Mouse (Mus musculus): Measurements from ENCODE around the gene Myo16.

Gene Myo16

GRCm38 (mm10) chr8:10175976-10176375, 22.3 kb downstream of the Myo16 start:
- DNase-seq (ENCODE audit: low spot score), result no peak

- no peak for DNase-seq (ENCODE audit: low spot score)
Observed at GRCm38 (mm10) chr8:10177131-10177530, 23.4 kb downstream of the Myo16 start.

GRCm38 (mm10) chr8:10178986-10179385, 25.3 kb downstream of the Myo16 start:
- DNase-seq (ENCODE audit: low spot score), result no peak

GRCm38 (mm10) chr8:10190607-10191006, 36.9 kb downstream of the Myo16 start:
- DNase-seq (ENCODE audit: low spot score), result no peak

GRCm38 (mm10) chr8:10198164-10198563, 44.5 kb downstream of the Myo16 start:
- no peak for DNase-seq (ENCODE audit: low spot score)

- no peak for DNase-seq (ENCODE audit: low spot score)
Observed at GRCm38 (mm10) chr8:10199301-10199700, 45.6 kb downstream of the Myo16 start.

- no peak for DNase-seq (ENCODE audit: low spot score)
Observed at GRCm38 (mm10) chr8:10200042-10200441, 46.3 kb downstream of the Myo16 start.

DNA sequence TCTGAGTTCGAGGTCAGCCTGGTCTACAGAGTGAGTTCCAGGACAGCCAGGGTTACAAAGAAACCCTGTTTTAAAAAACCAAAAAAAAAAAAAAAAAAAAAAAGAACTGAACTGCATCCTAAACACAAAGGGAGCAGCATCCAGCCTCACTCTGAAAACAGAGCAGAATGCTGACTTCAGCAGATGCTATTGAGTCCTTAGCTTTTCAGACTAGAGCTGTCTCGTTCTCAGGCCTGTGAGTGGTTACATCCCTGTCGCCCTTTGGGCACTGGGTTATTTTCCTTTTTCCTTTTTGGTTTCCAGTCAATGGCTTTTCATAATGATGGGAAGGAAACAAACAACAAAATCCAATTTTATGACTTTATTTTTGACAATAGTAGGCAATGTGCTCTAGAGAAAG, 61.3 kb downstream of the Myo16 start:
- DNase-seq (ENCODE audit: low spot score), result no peak

- no peak for DNase-seq (ENCODE audit: low spot score)
Observed at GRCm38 (mm10) chr8:10219761-10220276, 66.1 kb downstream of the Myo16 start.

DNA sequence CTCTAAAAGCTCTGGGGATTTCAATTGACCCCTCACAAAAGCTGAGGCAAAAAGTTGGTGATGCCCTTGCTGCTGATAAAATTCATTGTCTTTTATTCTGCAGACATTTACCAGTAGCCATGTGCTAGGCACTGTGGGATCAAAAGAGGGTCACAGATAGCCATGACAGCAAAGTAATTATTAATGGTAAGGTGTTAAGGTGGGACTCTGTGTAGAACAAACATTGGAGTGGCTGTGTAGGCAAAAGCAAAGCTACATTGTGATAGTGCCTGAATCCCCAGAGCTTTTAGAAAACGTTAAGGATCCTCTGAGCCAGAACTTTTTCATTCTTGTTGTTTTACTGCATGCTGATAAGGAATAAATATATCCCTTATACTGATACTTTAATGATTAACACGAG, 69.1 kb downstream of the Myo16 start:
- DNase-seq (ENCODE audit: low spot score), result no peak

- no peak for DNase-seq (ENCODE audit: low spot score)
Observed at GRCm38 (mm10) chr8:10223528-10224194, 70.0 kb downstream of the Myo16 start.

DNA sequence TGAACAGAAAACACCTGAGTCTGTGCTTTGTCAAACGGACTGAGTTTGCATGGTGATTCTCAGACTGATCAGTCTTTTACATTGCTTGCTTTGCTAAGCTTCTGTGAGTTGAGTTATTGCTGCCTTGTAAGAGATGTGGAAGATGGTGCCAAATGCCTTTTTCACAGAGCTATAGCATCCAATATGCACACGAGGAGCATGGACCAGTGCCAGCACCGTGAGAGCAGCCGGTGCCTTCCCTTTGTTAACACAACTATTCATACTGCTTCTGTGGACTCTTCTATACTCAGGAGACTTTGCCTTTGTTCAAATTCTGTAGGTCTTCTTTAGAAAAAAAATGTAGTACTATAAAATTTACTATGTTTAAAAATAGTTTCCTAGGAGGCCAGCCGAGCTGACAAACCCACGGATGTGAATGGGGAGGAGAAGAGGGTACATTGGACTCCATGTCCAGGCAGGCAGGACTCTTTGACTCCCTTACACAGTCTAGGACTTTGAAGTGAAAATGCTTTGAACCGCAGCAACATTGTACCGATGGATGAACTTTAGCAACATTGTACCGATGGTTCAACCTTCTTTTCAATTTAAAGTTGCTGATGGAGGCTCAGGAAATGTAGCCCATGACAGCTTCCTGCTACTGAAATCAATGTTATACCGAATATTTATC, 70.7 kb downstream of the Myo16 start:
- DNase-seq (ENCODE audit: low spot score), result no peak

DNA sequence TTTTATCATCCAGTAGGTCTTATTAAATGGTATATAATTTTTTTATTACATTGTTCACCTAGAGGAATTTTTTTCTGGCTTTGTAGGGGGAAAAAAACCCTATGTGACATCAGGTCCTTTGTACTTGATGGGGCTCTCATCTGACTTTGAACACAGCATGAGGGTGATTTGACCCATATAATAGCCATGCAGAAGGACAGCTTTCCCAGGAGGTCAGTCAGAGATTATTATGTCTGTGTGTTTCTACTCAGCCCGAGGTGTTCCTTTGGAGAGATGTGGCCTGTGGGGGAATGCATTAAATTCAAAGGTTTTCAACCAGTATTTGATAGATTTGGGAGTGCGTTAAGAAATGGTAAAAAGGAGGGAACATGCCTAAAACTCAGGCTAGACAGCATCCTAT, 71.3 kb downstream of the Myo16 start:
- DNase-seq (ENCODE audit: low spot score), result no peak

DNA sequence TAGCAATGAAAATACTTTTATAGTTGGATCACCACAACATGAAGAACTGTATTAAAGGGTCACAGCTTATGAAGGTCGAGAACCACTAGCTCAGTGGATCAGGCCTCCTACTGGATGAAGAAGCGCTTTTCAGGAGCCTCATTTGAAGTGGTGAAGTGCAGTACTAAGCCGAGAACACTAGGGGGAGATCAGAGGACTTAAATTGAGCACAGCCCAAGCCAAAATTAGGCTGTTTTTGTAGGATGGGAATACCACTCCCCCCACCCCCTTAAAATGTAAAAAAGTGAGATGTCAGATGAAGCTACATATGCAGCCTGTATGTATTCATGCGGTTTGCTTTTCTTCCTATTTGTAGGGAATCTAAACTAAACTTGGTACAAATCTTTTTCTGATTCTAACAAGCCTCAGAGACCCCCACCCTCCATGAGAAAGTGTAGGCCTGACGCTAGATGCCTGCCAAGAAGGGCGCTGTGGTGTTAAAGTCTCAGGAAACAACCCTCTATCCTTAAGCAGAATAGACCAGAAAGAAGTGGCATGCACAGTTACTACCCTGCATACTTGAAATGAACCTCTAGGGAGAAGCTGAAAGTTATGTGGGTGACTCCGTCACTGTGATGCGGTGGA, 77.1 kb downstream of the Myo16 start:
- DNase-seq (ENCODE audit: low spot score), result peak; percentile 51

- no peak for DNase-seq (ENCODE audit: low spot score)
Observed at GRCm38 (mm10) chr8:10234516-10234915, 80.8 kb downstream of the Myo16 start.

GRCm38 (mm10) chr8:10243344-10243743, 89.6 kb downstream of the Myo16 start:
- DNase-seq (ENCODE audit: low spot score), result no peak

DNA sequence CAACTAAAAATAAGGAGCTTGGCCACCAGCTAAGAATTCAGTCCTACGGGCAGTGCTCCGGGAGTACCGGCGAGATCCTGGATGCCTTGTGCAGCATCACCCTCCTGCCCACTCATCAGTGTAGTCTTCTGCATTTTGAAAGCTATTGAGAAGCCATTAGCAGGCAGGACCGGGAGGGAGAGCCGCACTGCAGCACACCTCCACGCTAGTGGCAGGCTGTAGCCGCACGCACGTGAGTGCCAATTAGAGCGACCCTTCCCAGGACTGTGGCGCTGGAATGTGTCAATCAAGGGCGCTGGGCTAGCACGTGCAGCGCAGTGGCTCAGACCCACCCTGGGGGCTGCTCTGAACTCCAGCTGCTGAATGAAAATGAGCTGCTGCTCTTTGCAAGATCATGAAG, 95.4 kb downstream of the Myo16 start:
- DNase-seq (ENCODE audit: low spot score), result no peak

DNA sequence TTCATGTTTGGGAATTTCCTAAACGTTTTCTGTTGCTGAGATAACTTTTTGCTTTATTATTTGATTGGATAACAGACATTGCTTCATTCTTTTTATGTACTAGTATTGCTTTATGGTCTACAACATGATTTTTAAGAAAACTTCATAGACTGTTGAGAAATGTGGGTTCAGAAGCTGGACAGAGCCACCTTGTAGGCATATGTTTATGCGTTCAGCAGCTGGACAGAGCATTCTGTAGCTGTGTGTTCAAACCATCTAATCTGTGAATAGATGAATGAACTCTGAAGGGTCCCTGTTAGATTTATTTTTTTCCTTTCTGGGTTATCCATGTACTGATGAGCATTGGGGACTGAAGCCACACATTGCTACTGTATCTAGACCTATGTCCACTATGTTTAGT, 102.0 kb downstream of the Myo16 start:
- DNase-seq (ENCODE audit: low spot score), result no peak

GRCm38 (mm10) chr8:10256563-10256962, 102.9 kb downstream of the Myo16 start:
- no peak for DNase-seq (ENCODE audit: low spot score)

DNA sequence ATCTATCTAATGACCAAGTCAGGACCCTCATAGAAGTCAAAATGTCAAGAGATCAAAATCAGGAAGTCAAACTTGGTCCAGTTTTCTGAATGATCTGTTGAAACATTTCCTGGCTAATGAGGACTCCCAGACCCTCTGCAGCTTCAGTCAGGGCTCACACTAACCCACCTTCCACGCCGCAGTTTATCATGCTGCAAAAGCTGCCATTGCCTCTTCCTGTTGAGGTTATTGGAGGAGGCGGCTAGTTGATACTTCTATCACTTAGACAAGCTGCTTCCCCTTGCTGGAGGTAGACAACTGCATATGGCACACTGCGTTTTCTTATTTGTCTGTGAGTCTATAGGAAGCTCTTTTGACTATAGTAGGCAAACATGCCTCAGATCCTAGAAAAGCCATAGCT, 116.4 kb downstream of the Myo16 start:
- DNase-seq (ENCODE audit: low spot score), result no peak

DNA sequence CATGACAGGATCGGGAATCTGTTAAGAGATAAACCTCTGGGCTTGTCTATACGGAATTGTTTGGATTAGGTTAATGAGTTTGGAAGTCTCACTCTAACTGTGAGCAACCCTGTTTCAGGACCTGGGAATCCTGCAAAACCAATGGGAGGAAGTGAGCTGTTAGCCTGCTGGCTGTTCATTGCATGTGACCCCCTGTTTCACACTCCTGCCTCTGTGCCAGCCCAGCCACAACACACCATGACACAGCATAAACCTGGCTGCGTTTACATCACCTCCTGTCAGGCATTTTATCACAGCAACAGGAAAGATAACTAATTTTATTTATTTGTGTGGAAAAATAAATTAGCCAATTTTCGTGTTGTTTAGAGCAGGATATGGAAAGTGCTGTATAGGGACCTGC, 138.9 kb downstream of the Myo16 start:
- no peak for DNase-seq (ENCODE audit: low spot score)

DNA sequence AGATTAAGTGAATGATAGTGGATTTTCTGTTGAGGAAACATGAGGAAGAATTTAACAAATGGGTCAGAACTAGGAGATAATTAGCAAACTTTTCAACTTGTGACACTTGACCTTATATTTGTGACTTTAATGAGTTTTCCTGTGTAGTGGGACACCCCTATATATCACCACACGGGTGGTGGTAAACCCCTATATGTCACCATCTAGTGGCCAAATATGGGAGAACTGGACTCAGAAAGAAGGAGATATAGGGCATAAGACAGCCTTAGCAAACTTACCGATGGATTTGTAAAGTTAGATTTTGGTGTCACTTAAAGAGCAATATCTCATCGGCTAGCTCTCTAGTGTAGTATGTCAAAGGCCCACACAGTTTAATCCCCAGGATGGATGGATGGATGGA, 147.1 kb downstream of the Myo16 start:
- no peak for DNase-seq (ENCODE audit: low spot score)

- DNase-seq (ENCODE audit: low spot score), result no peak
Observed at GRCm38 (mm10) chr8:10303061-10303460, 149.3 kb downstream of the Myo16 start.

Data from MN1 (cell line).